Mouse (Mus musculus) lung, embryonic 15.5 days (tissue): ENCODE measurements around the gene Ptprm. TPM values are rescaled to one million over a fixed set of nuclear protein-coding genes. Genes with fewer than 3 reads are reported as not detected.

ENCODE experiments used
- ATAC-seq: fragments of 200-750 bp; cut with Nextera tagmentation; 2 replicates; pipeline ENCODE4 v1.8.0; 2017; ENCODE audit warnings: moderate number of reproducible peaks, borderline replicate concordance; ENCODE audit not compliant: low FRiP score, low TSS enrichment; ENCODE audit errors: extremely low read depth
- H3K27ac ChIP-seq: fragments of 300-500 bp; sonication (generic); 2 replicates; pipeline ENCODE4 v1.5.1; 2015; ENCODE audit warnings: moderate library complexity, mild to moderate bottlenecking, inconsistent platforms
- H3K27me3 ChIP-seq: fragments of 300-500 bp; sonication (generic); 2 replicates; pipeline ENCODE4 v1.6.1; 2015; ENCODE audit warnings: inconsistent platforms
- H3K36me3 ChIP-seq: fragments of 300-500 bp; sonication (generic); 2 replicates; pipeline ENCODE4 v1.6.1; 2015; ENCODE audit warnings: inconsistent platforms
- H3K4me1 ChIP-seq: fragments of 300-500 bp; sonication (generic); 2 replicates; pipeline ENCODE4 v1.6.1; 2015; ENCODE audit warnings: inconsistent platforms
- H3K4me2 ChIP-seq: fragments of 300-500 bp; sonication (generic); 2 replicates; pipeline ENCODE4 v1.6.1; 2015; ENCODE audit warnings: inconsistent platforms, mild to moderate bottlenecking, moderate library complexity
- H3K4me3 ChIP-seq: fragments of 300-500 bp; sonication (generic); 2 replicates; pipeline ENCODE4 v1.5.1; 2015; ENCODE audit warnings: mild to moderate bottlenecking, inconsistent platforms
- H3K9ac ChIP-seq: fragments of 300-500 bp; sonication (generic); 2 replicates; pipeline ENCODE4 v1.6.1; 2015; ENCODE audit warnings: inconsistent platforms
- H3K9me3 ChIP-seq: fragments of 300-500 bp; sonication (generic); 2 replicates; pipeline ENCODE4 v1.6.1; 2016; ENCODE audit warnings: inconsistent platforms
- WGBS: fragments of 180-500 bp; shearing (Covaris S2); methylation state at CpG from one replicate; pipeline ENCODE4 v1.1.7; 2015; 5-methylcytosine and 5-hydroxymethylcytosine counted together
- polyA plus RNA-seq: library from polyadenylated mRNA; unstranded; fragments of >200 nt; fragmentation: Nextera tagmentation; extraction: Ambion mirVana; gene quantifications from 2 replicates; pipeline ENCODE4 v1.2.1, GENCODE M21; 2015

Gene Ptprm
- polyA plus RNA-seq, 1 experiment from 2014 or later = 43.2 TPM

GRCm38 (mm10) chr17:66694326-66694725 is 659.9 kb downstream of the Ptprm start:
- Histone ChIP-seq H3K4me1 (peaks cover 29% of the 10 kb centered on the region), H3K27me3 (no peaks in the 10 kb centered on the region), H3K9ac (no peak overlapping the region), H3K9me3 (no peaks in the 10 kb centered on the region), H3K27ac (peak overlapping the region; percentile 97), H3K36me3 (peaks cover 10% of the 10 kb centered on the region), H3K4me3 (no peak overlapping the region), H3K4me2 (no peak overlapping the region)
- ATAC-seq = peak; percentile 86
- 32% methylated on average over 4 of the region's 4 CpGs for WGBS

DNA sequence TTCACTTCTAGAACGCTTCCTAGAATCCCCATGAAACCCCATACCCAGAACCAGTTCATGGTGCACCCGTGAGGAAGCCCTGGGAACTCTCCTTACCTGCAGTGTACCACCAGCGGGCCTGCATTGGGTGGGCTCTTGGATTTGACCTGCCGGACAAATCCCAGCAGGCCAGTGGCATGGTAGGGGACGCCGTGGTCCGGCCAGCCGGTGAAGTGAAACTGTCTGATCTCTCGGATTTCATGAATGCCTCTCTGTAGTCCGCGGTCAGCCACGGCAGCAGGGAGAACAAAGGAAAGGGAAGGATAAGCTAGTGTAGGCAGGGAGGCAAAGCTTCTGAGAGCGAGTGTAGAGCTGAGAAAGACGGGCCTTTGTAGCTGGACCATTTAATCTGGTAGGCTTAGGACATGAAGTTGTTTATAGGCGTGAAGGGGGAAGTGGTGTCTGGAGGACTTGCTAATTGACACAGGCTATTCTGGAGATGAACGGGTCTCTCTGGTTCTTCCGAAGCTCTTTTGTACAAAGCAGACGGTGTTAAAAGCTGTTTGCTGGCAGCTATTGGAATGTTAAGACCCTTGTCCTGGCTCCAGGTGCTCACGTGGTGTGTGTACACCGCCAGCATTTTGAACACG is 660.5 kb downstream of the Ptprm start:
- 56% methylated on average over 21 of the region's 21 CpGs for WGBS
- H3K4me1 ChIP-seq = peaks cover 29% of the 10 kb centered on the region
- peak overlapping the region; percentile 43 for H3K4me2 ChIP-seq
- H3K36me3 ChIP-seq = peaks cover 15% of the 10 kb centered on the region
- 0 out of 2 replicates have a peak overlapping the region, but pooled peaks have one; percentile 17 for H3K9ac ChIP-seq
- peak overlapping the region; percentile 97 for H3K27ac ChIP-seq
- peak overlapping the region; percentile 21 for H3K4me3 ChIP-seq
- H3K9me3 ChIP-seq = no peaks in the 10 kb centered on the region
- peak; percentile 49 for ATAC-seq
- H3K27me3 ChIP-seq = no peaks in the 10 kb centered on the region

- Histone ChIP-seq H3K9me3 (no peaks in the 10 kb centered on the region), H3K4me3 (peak overlapping the region; percentile 21), H3K9ac (no peak overlapping the region), H3K36me3 (peaks cover 18% of the 10 kb centered on the region), H3K27ac (peak overlapping the region; percentile 97), H3K4me1 (peaks cover 29% of the 10 kb centered on the region), H3K4me2 (peak overlapping the region; percentile 43), H3K27me3 (no peaks in the 10 kb centered on the region)
- WGBS = 72% methylated on average over 16 of the region's 16 CpGs
- ATAC-seq = 0 out of 2 replicates have a peak, but pooled peaks have one; percentile 21
Measured at GRCm38 (mm10) chr17:66692941-66693675, 661.1 kb downstream of the Ptprm start.

GRCm38 (mm10) chr17:66688179-66688578 is 666.1 kb downstream of the Ptprm start:
- H3K27me3 ChIP-seq = no peaks in the 10 kb centered on the region
- H3K4me1 ChIP-seq = 0 out of 2 replicates have a peak, but pooled peaks cover 4% of the 10 kb centered on the region
- H3K9ac ChIP-seq = no peak overlapping the region
- H3K9me3 ChIP-seq = no peaks in the 10 kb centered on the region
- H3K27ac ChIP-seq = no peak overlapping the region
- no peak overlapping the region for H3K4me2 ChIP-seq
- 61% methylated on average over 9 of the region's 9 CpGs for WGBS
- no peak overlapping the region for H3K4me3 ChIP-seq
- no peak for ATAC-seq
- peaks cover 37% of the 10 kb centered on the region for H3K36me3 ChIP-seq

GRCm38 (mm10) chr17:66687543-66687942 is 666.7 kb downstream of the Ptprm start:
- no peaks in the 10 kb centered on the region for H3K4me1 ChIP-seq
- H3K9me3 ChIP-seq = no peaks in the 10 kb centered on the region
- no peak overlapping the region for H3K27ac ChIP-seq
- WGBS = 75% methylated on average over 4 of the region's 4 CpGs
- no peak overlapping the region for H3K9ac ChIP-seq
- ATAC-seq = no peak
- no peak overlapping the region for H3K4me2 ChIP-seq
- no peaks in the 10 kb centered on the region for H3K27me3 ChIP-seq
- peaks cover 41% of the 10 kb centered on the region for H3K36me3 ChIP-seq
- H3K4me3 ChIP-seq = no peak overlapping the region

GRCm38 (mm10) chr17:66686701-66687489 is 667.4 kb downstream of the Ptprm start:
- H3K36me3 ChIP-seq = peaks cover 41% of the 10 kb centered on the region
- no peak overlapping the region for H3K9ac ChIP-seq
- no peak overlapping the region for H3K4me3 ChIP-seq
- WGBS = 80% methylated on average over 25 of the region's 25 CpGs
- no peaks in the 10 kb centered on the region for H3K4me1 ChIP-seq
- no peak for ATAC-seq
- no peaks in the 10 kb centered on the region for H3K27me3 ChIP-seq
- no peaks in the 10 kb centered on the region for H3K9me3 ChIP-seq
- H3K27ac ChIP-seq = no peak overlapping the region
- no peak overlapping the region for H3K4me2 ChIP-seq

DNA sequence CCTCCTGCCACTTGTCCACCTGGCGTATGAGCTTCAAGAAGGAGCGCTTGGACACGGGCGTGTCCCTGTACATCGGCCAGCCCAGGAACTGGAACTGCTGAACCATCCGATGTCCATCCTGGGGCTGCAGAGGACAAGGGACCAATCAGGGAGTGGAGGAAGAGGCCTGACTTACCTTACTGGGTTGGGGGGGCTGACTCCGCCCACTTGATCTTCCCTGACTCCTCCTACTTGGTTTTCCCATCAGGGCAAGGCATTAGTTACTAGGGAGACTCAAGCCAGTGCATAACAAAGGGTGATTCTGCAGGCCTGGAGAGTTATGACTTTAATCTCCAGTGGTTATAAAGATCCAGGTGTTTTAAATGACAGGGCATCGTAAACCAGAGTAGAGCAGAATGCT is 670.8 kb downstream of the Ptprm start:
- Histone ChIP-seq H3K9ac (no peak overlapping the region), H3K4me2 (no peak overlapping the region), H3K27ac (no peak overlapping the region), H3K4me1 (no peaks in the 10 kb centered on the region), H3K36me3 (peaks cover 27% of the 10 kb centered on the region), H3K4me3 (no peak overlapping the region), H3K9me3 (no peaks in the 10 kb centered on the region), H3K27me3 (no peaks in the 10 kb centered on the region)
- WGBS = 75% methylated on average over 8 of the region's 8 CpGs
- ATAC-seq = no peak

GRCm38 (mm10) chr17:66680662-66681061 is 673.6 kb downstream of the Ptprm start:
- WGBS = 26% methylated on average over 4 of the region's 4 CpGs
- Histone ChIP-seq H3K4me2 (no peak overlapping the region), H3K27ac (no peak overlapping the region), H3K4me1 (no peaks in the 10 kb centered on the region), H3K36me3 (peaks cover 26% of the 10 kb centered on the region; the same call in 1 of the 2 replicates), H3K27me3 (no peaks in the 10 kb centered on the region), H3K9ac (no peak overlapping the region), H3K4me3 (no peak overlapping the region), H3K9me3 (no peaks in the 10 kb centered on the region)
- ATAC-seq = no peak

DNA sequence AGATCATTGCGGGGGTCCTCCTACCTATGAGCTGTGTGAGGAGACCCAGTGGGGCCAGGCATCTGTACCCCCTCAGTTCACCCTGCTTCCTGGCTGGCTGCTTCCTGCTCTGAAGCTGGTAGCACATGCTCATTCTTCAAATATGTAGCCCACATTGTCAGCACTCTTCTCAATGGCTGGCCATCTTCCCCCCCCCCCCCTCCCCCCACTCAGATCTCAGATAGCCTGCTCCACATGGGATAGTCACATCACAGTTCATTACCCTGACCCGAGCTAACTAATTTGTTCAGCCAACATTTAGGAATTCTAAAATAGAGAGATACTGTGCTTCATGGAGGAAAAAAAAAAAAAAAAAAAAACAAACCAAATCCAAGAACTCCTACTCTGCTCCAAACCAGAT is 679.6 kb downstream of the Ptprm start:
- no peak overlapping the region for H3K4me2 ChIP-seq
- H3K27ac ChIP-seq = no peak overlapping the region
- 54% methylated on average over 2 of the region's 2 CpGs for WGBS
- H3K4me1 ChIP-seq = no peaks in the 10 kb centered on the region
- no peak overlapping the region for H3K9ac ChIP-seq
- ATAC-seq = 0 out of 2 replicates have a peak, but pooled peaks have one; percentile 14
- H3K4me3 ChIP-seq = no peak overlapping the region
- no peaks in the 10 kb centered on the region for H3K9me3 ChIP-seq
- H3K27me3 ChIP-seq = no peaks in the 10 kb centered on the region
- peaks cover 10% of the 10 kb centered on the region; the same call in 1 of the 2 replicates for H3K36me3 ChIP-seq

GRCm38 (mm10) chr17:66671715-66672230 is 682.5 kb downstream of the Ptprm start:
- Histone ChIP-seq H3K9me3 (no peaks in the 10 kb centered on the region), H3K27ac (no peak overlapping the region), H3K27me3 (no peaks in the 10 kb centered on the region), H3K4me2 (no peak overlapping the region), H3K4me3 (no peak overlapping the region), H3K9ac (no peak overlapping the region), H3K4me1 (no peaks in the 10 kb centered on the region), H3K36me3 (peaks cover 3% of the 10 kb centered on the region; the same call in 1 of the 2 replicates)
- ATAC-seq = no peak
- 82% methylated on average over 16 of the region's 16 CpGs for WGBS

DNA sequence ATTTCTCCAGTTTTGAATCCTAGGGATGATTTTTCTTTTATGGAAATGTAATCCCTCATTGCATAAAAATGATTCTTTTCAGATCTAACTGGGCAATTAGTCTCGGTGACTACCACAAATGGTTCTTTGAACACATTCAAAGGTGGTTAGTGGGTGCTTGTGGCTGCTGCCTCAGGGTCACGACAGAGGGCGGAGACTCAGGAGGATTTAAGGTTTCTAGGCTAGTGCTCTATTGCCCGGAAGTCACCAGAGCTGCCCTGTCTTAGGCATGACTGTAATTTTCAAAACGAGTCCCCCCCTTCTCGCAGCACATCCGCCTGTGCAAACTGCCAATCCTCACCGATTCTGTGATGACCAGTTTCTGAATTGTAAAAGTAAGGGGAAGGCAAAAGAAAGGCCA is 683.0 kb downstream of the Ptprm start:
- WGBS = 85% methylated on average over 8 of the region's 8 CpGs
- no peak for ATAC-seq
- H3K9me3 ChIP-seq = no peaks in the 10 kb centered on the region

More for the DNA sequence above, 683.0 kb downstream of the Ptprm start:
- Histone ChIP-seq H3K4me3 (no peak overlapping the region), H3K4me2 (no peak overlapping the region), H3K27me3 (no peaks in the 10 kb centered on the region), H3K9ac (no peak overlapping the region), H3K27ac (no peak overlapping the region), H3K36me3 (no peaks in the 10 kb centered on the region; the same call in 1 of the 2 replicates), H3K4me1 (no peaks in the 10 kb centered on the region)
